Mouse (Mus musculus): ENCODE results near the gene Dffb.
A peak's percentile ranks its signal among the peaks of the same experiment; 100 is the strongest.
"Not testable (repeated sequence)": the region's sequence is repeated elsewhere in the genome, so short reads cannot be mapped to it uniquely, and the experiment has no call there.

Gene Dffb

GRCm38 (mm10) chr4:153966651-153967050 lies 8.3 kb downstream of the Dffb start:
- DNase-seq (ENCODE audit: low spot score in 2 of 2), result no peak

GRCm38 (mm10) chr4:153962631-153963030 lies 12.3 kb downstream of the Dffb start:
- peak; percentile 44 to 70 for DNase-seq (ENCODE audit: low spot score in 2 of 2)

GRCm38 (mm10) chr4:153957444-153958250 lies 17.3 kb downstream of the Dffb start:
- DNase-seq (ENCODE audit: low spot score in 2 of 2), result no peak

- peak; percentile 97 to 98 for DNase-seq (ENCODE audit: low spot score in 2 of 2)
Observed at GRCm38 (mm10) chr4:153956569-153957405, 18.1 kb downstream of the Dffb start, which contains the start of gene A430005L14Rik. Gene A430005L14Rik (plus strand): TSS chr4:153957237.

- DNase-seq (ENCODE audit: low spot score in 2 of 2), result no peak
Observed at GRCm38 (mm10) chr4:153955651-153956050, 19.3 kb downstream of the Dffb start.

GRCm38 (mm10) chr4:153951692-153952091 lies 23.2 kb downstream of the Dffb start:
- no peak for DNase-seq (ENCODE audit: low spot score in 2 of 2)

- DNase-seq (ENCODE audit: low spot score in 2 of 2), result no peak
Observed at GRCm38 (mm10) chr4:153951150-153951549, 23.8 kb downstream of the Dffb start.

GRCm38 (mm10) chr4:153950372-153950771 lies 24.6 kb downstream of the Dffb start:
- no peak for DNase-seq (ENCODE audit: low spot score in 2 of 2)

- no peak for DNase-seq (ENCODE audit: low spot score in 2 of 2)
Observed at GRCm38 (mm10) chr4:153945741-153946140, 29.2 kb downstream of the Dffb start.

- DNase-seq (ENCODE audit: low spot score in 2 of 2), result no peak
Observed at GRCm38 (mm10) chr4:153944261-153944660, 30.7 kb downstream of the Dffb start.

GRCm38 (mm10) chr4:153943243-153943642 lies 31.7 kb downstream of the Dffb start:
- peak; percentile 53 to 61 for DNase-seq (ENCODE audit: low spot score in 2 of 2)

GRCm38 (mm10) chr4:153929921-153930320 lies 45.0 kb downstream of the Dffb start:
- no peak for DNase-seq (ENCODE audit: low spot score in 2 of 2)

- DNase-seq (ENCODE audit: low spot score in 2 of 2), result no peak
Observed at GRCm38 (mm10) chr4:153929425-153929824, 45.5 kb downstream of the Dffb start.

- no peak for DNase-seq (ENCODE audit: low spot score in 2 of 2)
Observed at GRCm38 (mm10) chr4:153928772-153929299, 46.1 kb downstream of the Dffb start.

GRCm38 (mm10) chr4:153922090-153922489 lies 52.8 kb downstream of the Dffb start:
- DNase-seq (ENCODE audit: low spot score in 2 of 2), result not testable (repeated sequence)

- no peak for DNase-seq (ENCODE audit: low spot score in 2 of 2)
Observed at GRCm38 (mm10) chr4:153920517-153921233, 54.3 kb downstream of the Dffb start.

GRCm38 (mm10) chr4:153917773-153918500 lies 57.0 kb downstream of the Dffb start:
- DNase-seq (ENCODE audit: low spot score in 2 of 2), result peak in 1 of 2 experiments; percentile 38
